19 mouse cellular contexts compared by ENCODE assay signal in genomic region chr10:79538873-79539272, GRCm38 (mm10). TPM values are rescaled to one million over a fixed set of nuclear protein-coding genes. Genes with fewer than 3 reads are reported as not detected.
A peak's percentile ranks its signal among the peaks of the same experiment; 100 is the strongest.
DNase-seq lines count a peak whose midpoint lies in the region; ATAC-seq and TF ChIP-seq lines count a peak whose summit lies in the region.
"Had no signal": no experiment of that assay in that cellular context is flagged by ENCODE, and none has a peak within 500 bp of the region (broad histone marks: within the 10 kb centered on the region; RNA-seq: fewer than 3 reads in every experiment).

No protein-coding gene starts in this region.

- H3K9me3 ChIP-seq in intestine, embryonic 16.5 days (ENCODE audit: control insufficient read depth, low read length), result no peaks in the 10 kb centered on the region
- no peaks in the 10 kb centered on the region for H3K9me3 ChIP-seq in intestine, embryonic 15.5 days
- no peaks in the 10 kb centered on the region for H3K9me3 ChIP-seq in lung, postnatal 0 days (ENCODE audit: low read length)
- H3K9me3 ChIP-seq: forebrain, embryonic 15.5 days; hindbrain, embryonic 10.5 days; liver, embryonic 13.5 days had no signal

- H3K27me3 ChIP-seq in intestine, embryonic 16.5 days (replicated peaks; ENCODE audit: control insufficient read depth, insufficient read depth, low read length), result no peaks in the 10 kb centered on the region
- H3K27me3 ChIP-seq in intestine, embryonic 15.5 days (replicated peaks), result no peaks in the 10 kb centered on the region
- H3K27me3 ChIP-seq in lung, postnatal 0 days (replicated peaks; ENCODE audit: insufficient read depth, low read length), result no peaks in the 10 kb centered on the region
- H3K27me3 ChIP-seq: forebrain, embryonic 15.5 days had no signal

- no peak overlapping the region for H3K27ac ChIP-seq in intestine, embryonic 16.5 days (ENCODE audit: low read length)
- H3K27ac ChIP-seq in intestine, embryonic 15.5 days, result no peak overlapping the region
- H3K27ac ChIP-seq in lung, postnatal 0 days (ENCODE audit: low read length), result no peak overlapping the region
- H3K27ac ChIP-seq: forebrain, embryonic 15.5 days; gastrocnemius, adult 2 months; hindbrain, embryonic 10.5 days; liver, embryonic 13.5 days had no signal

- peaks cover 21% of the 10 kb centered on the region for H3K36me3 ChIP-seq in intestine, embryonic 16.5 days (ENCODE audit: control insufficient read depth, insufficient read depth, low read length)
- H3K36me3 ChIP-seq in intestine, embryonic 15.5 days, result peaks cover 33% of the 10 kb centered on the region
- peaks cover 20% of the 10 kb centered on the region for H3K36me3 ChIP-seq in lung, postnatal 0 days (ENCODE audit: insufficient read depth, low read length)

- DNase-seq in lung, postnatal 0 days (ENCODE audit: low spot score), result peak; percentile 36
- DNase-seq in lung, postnatal 14 days, result no peak
- DNase-seq in NIH3T3 (ENCODE audit: low read depth), result peak; percentile 32
- no peak for DNase-seq in left cerebral cortex, adult 18-20 months (ENCODE audit: low spot score in 2 of 2)
- DNase-seq in retina, embryonic 14.5 days (ENCODE audit: low spot score), result no peak
- DNase-seq: gastrocnemius, adult 2 months; liver, embryonic 13.5 days; right cerebral cortex, postnatal 14 days; thymus, postnatal 14 days had no signal

- H3K9ac ChIP-seq in intestine, embryonic 16.5 days (ENCODE audit: low read depth, low read length), result 0 out of 2 replicates have a peak overlapping the region, but pooled peaks have one; percentile 11
- no peak overlapping the region for H3K9ac ChIP-seq in intestine, embryonic 15.5 days
- no peak overlapping the region for H3K9ac ChIP-seq in lung, postnatal 0 days (replicated peaks; ENCODE audit: low read depth)
- H3K9ac ChIP-seq: forebrain, embryonic 15.5 days; liver, embryonic 13.5 days had no signal

- TF ChIP-seq CTCF in lung, postnatal 0 days (IDR thresholded peaks at IDR 0.05), result no peak

- H3K4me1 ChIP-seq in intestine, embryonic 16.5 days (ENCODE audit: control insufficient read depth, insufficient read depth, low read length), result peaks cover 6% of the 10 kb centered on the region
- H3K4me1 ChIP-seq in intestine, embryonic 15.5 days (replicated peaks), result 0 out of 2 replicates have a peak, but pooled peaks cover under 1% of the 10 kb centered on the region
- H3K4me1 ChIP-seq in lung, postnatal 0 days (ENCODE audit: insufficient read depth, low read depth, low read length), result no peaks in the 10 kb centered on the region

- no peak overlapping the region for H3K4me2 ChIP-seq in intestine, embryonic 16.5 days (ENCODE audit: low read depth, low read length)
- no peak overlapping the region for H3K4me2 ChIP-seq in intestine, embryonic 15.5 days (replicated peaks)
- no peak overlapping the region for H3K4me2 ChIP-seq in lung, postnatal 0 days (replicated peaks; ENCODE audit: low read depth, low read length)
- H3K4me2 ChIP-seq: forebrain, embryonic 15.5 days; heart, embryonic 11.5 days; liver, embryonic 13.5 days had no signal

- WGBS in intestine, embryonic 16.5 days, result 55% methylated on average over 4 of the region's 4 CpGs
- WGBS in intestine, embryonic 15.5 days, result 53% methylated on average over 4 of the region's 4 CpGs
- 45% methylated on average over 4 of the region's 4 CpGs for WGBS in lung, postnatal 0 days

- no peak for TF ChIP-seq EP300 in lung, postnatal 0 days (IDR thresholded peaks at IDR 0.05)

- no peak for ATAC-seq in intestine, embryonic 16.5 days
- ATAC-seq in intestine, embryonic 15.5 days, result no peak
- ATAC-seq in lung, postnatal 0 days, result peak; percentile 25; the same call in 1 of the 2 replicates
- ATAC-seq in granulocyte monocyte progenitor cell, adult 5-6 weeks (replicated peaks; ENCODE audit: poor library complexity, severe bottlenecking), result peak; percentile 90
- ATAC-seq: forebrain, embryonic 15.5 days; inflammation-experienced regulatory T-cells, adult 6 months had no signal

- H3K4me3 ChIP-seq in intestine, embryonic 16.5 days (ENCODE audit: low read length), result no peak overlapping the region
- H3K4me3 ChIP-seq in intestine, embryonic 15.5 days (replicated peaks), result no peak overlapping the region
- no peak overlapping the region for H3K4me3 ChIP-seq in lung, postnatal 0 days (ENCODE audit: low read depth, low read length)
- H3K4me3 ChIP-seq: forebrain, embryonic 15.5 days; gastrocnemius, adult 2 months; hindbrain, embryonic 10.5 days; liver, embryonic 13.5 days had no signal

RNA-seq across cellular contexts. Expression of gene Plpp2, which starts 5.3 kb away (rescaled TPM):
- polyA plus RNA-seq in intestine, embryonic 16.5 days (2015; fragmentation: Nextera tagmentation; extraction: Ambion mirVana), result 140 and 145 TPM in 2 replicates
- 106 and 121 TPM in 2 replicates for polyA plus RNA-seq in intestine, embryonic 15.5 days (2015; fragmentation: Nextera tagmentation; extraction: Ambion mirVana)
- polyA plus RNA-seq in lung, postnatal 0 days (2015; fragmentation: Nextera tagmentation; extraction: Ambion mirVana), result 27.6 and 32.1 TPM in 2 replicates
- 13.9 and 14.8 TPM in 2 replicates for total RNA-seq in granulocyte monocyte progenitor cell, adult 5-6 weeks (2014; fragmentation: Nextera tagmentation)
- 5.3 and 7.9 TPM in 2 replicates for total RNA-seq in granulocyte monocyte progenitor cell, adult 5-6 weeks (2017)
- total RNA-seq in left cerebral cortex, adult 18-20 months (2021), result 1 to 10 TPM; 3.5 to 4.3 TPM

RNA-seq across cellular contexts. Expression of gene Mier2, which starts 16.1 kb away (rescaled TPM):
- polyA plus RNA-seq in intestine, embryonic 16.5 days (2015; fragmentation: Nextera tagmentation; extraction: Ambion mirVana), result 36.7 and 38.4 TPM in 2 replicates
- polyA plus RNA-seq in intestine, embryonic 15.5 days (2015; fragmentation: Nextera tagmentation; extraction: Ambion mirVana), result 40.5 and 44.3 TPM in 2 replicates
- 20.5 and 21.5 TPM in 2 replicates for polyA plus RNA-seq in lung, postnatal 0 days (2015; fragmentation: Nextera tagmentation; extraction: Ambion mirVana)
- 24.4 and 24.8 TPM in 2 replicates for total RNA-seq in granulocyte monocyte progenitor cell, adult 5-6 weeks (2014; fragmentation: Nextera tagmentation)
- total RNA-seq in granulocyte monocyte progenitor cell, adult 5-6 weeks (2017), result 10.8 and 16.8 TPM in 2 replicates
- total RNA-seq in left cerebral cortex, adult 18-20 months (2021), result 10 to 100 TPM; 51.4 to 51.9 TPM

RNA-seq across cellular contexts. Expression of gene Theg, which starts 48.3 kb away (rescaled TPM):
- polyA plus RNA-seq in intestine, embryonic 16.5 days (2015; fragmentation: Nextera tagmentation; extraction: Ambion mirVana), result not detected in 2 replicates
- not detected in 2 replicates for polyA plus RNA-seq in intestine, embryonic 15.5 days (2015; fragmentation: Nextera tagmentation; extraction: Ambion mirVana)
- polyA plus RNA-seq in lung, postnatal 0 days (2015; fragmentation: Nextera tagmentation; extraction: Ambion mirVana), result not detected in 2 replicates
- not detected in 2 replicates for total RNA-seq in granulocyte monocyte progenitor cell, adult 5-6 weeks (2014; fragmentation: Nextera tagmentation)
- total RNA-seq in granulocyte monocyte progenitor cell, adult 5-6 weeks (2017), result not detected in 2 replicates
- total RNA-seq in left cerebral cortex, adult 18-20 months (2021), result 1 to 10 TPM in 1 of 2 experiments, under 1 TPM in 1; 0.37 to 1.7 TPM
- total RNA-seq: adrenal gland, adult 18-20 months; gastrocnemius, adult 2 months; left cerebral cortex, postnatal 25 days had no signal
- polyA plus RNA-seq: forebrain, embryonic 15.5 days; heart, embryonic 11.5 days; hindbrain, embryonic 10.5 days; inflammation-experienced regulatory T-cells, adult 6 months; liver, embryonic 13.5 days; stomach, embryonic 14.5 days had no signal

Comparison
In these comparisons a context has a peak if more than half of its experiments do, and no peak if none do; other contexts are left out.
1. DNase-seq: peak in lung, postnatal 0 days (single experiment) and NIH3T3 (single experiment); none in lung, postnatal 14 days (single experiment), left cerebral cortex, adult 18-20 months (0 of 2) and retina, embryonic 14.5 days (single experiment).
2. ATAC-seq: peak in lung, postnatal 0 days (single experiment) and granulocyte monocyte progenitor cell, adult 5-6 weeks (single experiment); none in intestine, embryonic 16.5 days (single experiment) and intestine, embryonic 15.5 days (single experiment).